Mouse (Mus musculus): ENCODE measurements around the gene Lcn11. TPM values are rescaled to one million over a fixed set of nuclear protein-coding genes. Genes with fewer than 3 reads are reported as not detected.
"Not testable (repeated sequence)": the region's sequence is repeated elsewhere in the genome, so short reads cannot be mapped to it uniquely, and the experiment has no call there.

Lcn11 gene
- total RNA-seq, 2 experiments from 2014 or later, result not detected

DNA sequence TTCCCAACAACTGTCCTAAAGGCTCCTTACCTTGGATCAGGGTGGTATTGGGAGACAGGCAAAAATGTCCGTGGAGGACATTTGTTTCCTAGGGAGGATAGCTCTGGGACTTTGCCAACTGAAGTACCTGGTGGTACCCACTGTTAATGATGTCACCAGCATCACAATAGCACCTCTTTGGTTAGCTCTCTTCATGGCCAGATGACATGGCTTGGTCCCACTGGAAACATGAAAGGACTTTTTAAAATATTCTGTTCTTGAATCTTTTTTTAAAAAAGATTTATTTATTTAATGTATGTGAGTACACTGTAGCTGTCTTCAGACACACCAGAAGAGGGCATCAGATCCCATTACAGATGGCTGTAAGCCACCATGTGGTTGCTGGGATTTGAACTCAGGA is 38.9 kb downstream of the Lcn11 start, which contains the start of gene Glt6d1:
TSS of gene Glt6d1 (minus strand) at position 101 of the 400 bp plus-strand sequence.
- intact Hi-C loops (cut with DNase I); DNase-seq (ENCODE audit: extremely low spot score in 1 of 2, low spot score in 2 of 2): not testable (repeated sequence)

DNA sequence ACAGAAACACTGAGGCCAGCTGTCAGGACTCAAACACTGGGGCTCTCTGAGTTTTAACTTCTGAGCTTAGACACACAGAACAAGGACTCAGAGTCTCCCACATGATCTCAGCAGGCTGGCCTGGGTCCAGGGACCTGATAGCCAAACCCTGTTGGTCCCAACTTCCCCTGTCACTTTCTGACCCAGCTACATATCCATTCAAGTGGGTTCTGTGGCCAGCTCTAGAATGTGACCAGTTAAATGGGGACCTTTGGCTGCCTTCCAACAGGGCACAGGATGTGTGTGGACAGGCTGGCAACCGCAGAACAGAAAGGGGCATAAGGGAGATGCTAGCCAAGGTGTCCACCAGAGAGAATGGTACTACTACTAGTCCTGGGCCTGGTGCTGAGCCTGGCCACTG is 46.0 kb downstream of the Lcn11 start, which contains the start of gene Lcn9:
TSS of gene Lcn9 (plus strand) at position 348 of the 400 bp plus-strand sequence.
- intact Hi-C loops (cut with DNase I), result no loop called here

GRCm38 (mm10) chr2:25824751-25825150 is 47.9 kb downstream of the Lcn11 start:
- intact Hi-C loops (cut with DNase I), result no loop called here
- no peak for DNase-seq (ENCODE audit: extremely low spot score in 1 of 2, low spot score in 2 of 2)

More for the DNA sequence above, 46.0 kb downstream of the Lcn11 start, which contains the start of gene Lcn9:
- peak; percentile 26 to 49 for DNase-seq (ENCODE audit: extremely low spot score in 1 of 2, low spot score in 2 of 2)

GRCm38 (mm10) chr2:25828344-25828947 is 51.6 kb downstream of the Lcn11 start:
- no peak for DNase-seq (ENCODE audit: extremely low spot score in 1 of 2, low spot score in 2 of 2)
- intact Hi-C loops (cut with DNase I), result no loop called here

Other genes with a start within 250 kb of the Lcn11 start
- 1 to 10 TPM; 7.8 to 8.6 TPM for gene Traf2, start 230.1 kb upstream of the Lcn11 start, total RNA-seq (2021)
- gene Edf1, start 219.2 kb upstream of the Lcn11 start, total RNA-seq (2021), result 100 to 1,000 TPM; 181 to 191 TPM
- gene Mamdc4, start 202.2 kb upstream of the Lcn11 start, total RNA-seq (2021), result 1 to 10 TPM; 1.7 to 2.2 TPM
- 100 to 1,000 TPM; 103 to 105 TPM for gene Phpt1, start 201.8 kb upstream of the Lcn11 start, total RNA-seq (2021)
- 100 to 1,000 TPM; 104 to 108 TPM for gene Ajm1, start 195.3 kb upstream of the Lcn11 start, total RNA-seq (2021)
- 10 to 100 TPM; 81.8 to 96.7 TPM for gene Rabl6, start 168.5 kb upstream of the Lcn11 start, total RNA-seq (2021)
- not detected for gene Ccdc183, start 159.3 kb upstream of the Lcn11 start, total RNA-seq (2021)
- 10 to 100 TPM; 20.5 to 24.5 TPM for gene Tmem141, start 155.0 kb upstream of the Lcn11 start, total RNA-seq (2021)
- gene Fcna, start 149.0 kb upstream of the Lcn11 start, total RNA-seq (2021), result under 1 TPM; 0.69 to 0.99 TPM
- gene Lcn8, start 123.9 kb upstream of the Lcn11 start, total RNA-seq (2021), result not detected
- gene Lcn5, start 119.1 kb upstream of the Lcn11 start, total RNA-seq (2021), result not detected
- not detected for gene Lcn6, start 100.2 kb upstream of the Lcn11 start, total RNA-seq (2021)
- not detected for gene Lcn10, start 94.3 kb upstream of the Lcn11 start, total RNA-seq (2021)
- gene Obp2a, start 77.0 kb upstream of the Lcn11 start, total RNA-seq (2021), result not detected
- gene Bmyc, start 70.3 kb upstream of the Lcn11 start, total RNA-seq (2021), result 10 to 100 TPM; 80.8 to 95.4 TPM
- gene Obp2b, start 40.0 kb upstream of the Lcn11 start, total RNA-seq (2021), result not detected
- not detected for gene Lcn3, start 11.4 kb upstream of the Lcn11 start, total RNA-seq (2021)
- gene Gm13539, start 5.2 kb downstream of the Lcn11 start, total RNA-seq (2021), result not detected
- gene Glt6d1, start 38.8 kb downstream of the Lcn11 start, total RNA-seq (2021), result not detected
- gene Lcn9, start 46.1 kb downstream of the Lcn11 start, total RNA-seq (2021), result not detected
- gene Sohlh1, start 70.2 kb downstream of the Lcn11 start, total RNA-seq (2021), result not detected
- 100 to 1,000 TPM in 1 of 2 experiments, 10 to 100 TPM in 1; 94.7 to 126 TPM for gene Kcnt1, start 86.7 kb downstream of the Lcn11 start, total RNA-seq (2021)
- gene Camsap1, start 206.3 kb downstream of the Lcn11 start, total RNA-seq (2021), result 100 to 1,000 TPM; 155 to 168 TPM
- gene Ubac1, start 244.7 kb downstream of the Lcn11 start, total RNA-seq (2021), result 10 to 100 TPM; 82.3 to 85.1 TPM

Data from left cerebral cortex, postnatal 10 days (tissue).